Mouse (Mus musculus): ENCODE measurements at regions not wholly inside any gene's neighbourhood (a gene's known extent, or its start where the extent isn't known, plus 50 kb on each side); places are given as distances from the start of the nearest gene placed in this dataset.

GRCm38 (mm10) chr12:25250881-25251280, 153.9 kb upstream of the Id2 start:
- DNase-seq, result no peak

DNA sequence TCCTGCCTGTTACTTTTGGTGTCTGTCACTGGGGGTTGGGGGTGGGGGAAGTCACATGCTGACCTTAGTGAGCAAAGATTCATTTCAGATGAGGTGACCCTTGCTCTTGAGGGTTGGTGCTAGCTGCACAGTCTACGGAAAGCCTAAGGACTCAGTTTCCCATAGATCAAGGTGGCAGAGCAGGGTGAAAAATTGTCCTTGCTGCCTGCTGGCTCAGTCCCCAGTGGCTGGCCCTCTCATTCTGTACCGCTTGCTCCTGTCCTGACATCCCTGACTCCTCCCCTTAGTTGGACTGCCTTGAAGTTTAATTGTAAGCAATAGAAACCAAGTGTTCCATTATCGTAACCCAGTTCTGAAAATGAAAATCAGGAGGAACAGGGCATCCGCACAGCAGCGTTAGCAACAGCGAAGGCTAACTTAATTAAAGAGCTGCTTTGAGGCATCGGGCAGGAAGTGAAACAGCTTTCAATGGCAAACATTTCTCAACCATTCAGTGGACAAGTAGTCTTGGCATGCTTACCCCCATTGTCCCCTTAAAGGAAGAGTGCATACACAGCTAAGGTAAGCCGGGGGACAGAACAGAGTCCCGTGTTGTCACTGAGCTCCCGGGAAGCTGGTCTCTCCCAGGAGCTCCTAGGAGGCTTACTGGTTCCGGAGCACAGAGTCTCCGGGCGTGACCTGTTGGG, 151.9 kb upstream of the Id2 start:
- peak; percentile 10 to 58 for DNase-seq

DNA sequence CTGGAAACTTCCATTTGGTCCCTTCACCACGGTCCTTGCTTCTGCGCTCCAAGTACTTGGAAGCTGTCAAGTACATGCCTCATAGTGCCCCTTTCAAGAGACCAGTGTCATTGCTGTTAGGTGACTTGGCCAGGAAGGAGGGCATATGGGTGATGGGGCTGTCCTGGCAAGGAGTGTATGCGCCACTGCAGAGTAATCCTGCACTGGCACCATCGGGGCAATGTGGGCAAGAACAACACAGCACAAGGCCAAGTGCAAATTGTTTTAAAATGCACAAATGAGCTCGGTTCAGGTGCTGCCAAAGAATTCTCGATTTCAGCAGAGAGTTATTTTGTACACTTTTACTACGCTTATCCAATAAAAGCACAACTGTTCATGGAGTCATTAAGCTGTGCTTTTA, 149.6 kb upstream of the Id2 start:
- no peak for DNase-seq

- DNase-seq, result no peak
These were observed 148.7 kb upstream of the Id2 start for GRCm38 (mm10) chr12:25245661-25246060.

GRCm38 (mm10) chr12:25245251-25245650, 148.3 kb upstream of the Id2 start:
- DNase-seq, result no peak

- no peak for DNase-seq
These were observed 147.7 kb upstream of the Id2 start for GRCm38 (mm10) chr12:25244666-25245065.

DNA sequence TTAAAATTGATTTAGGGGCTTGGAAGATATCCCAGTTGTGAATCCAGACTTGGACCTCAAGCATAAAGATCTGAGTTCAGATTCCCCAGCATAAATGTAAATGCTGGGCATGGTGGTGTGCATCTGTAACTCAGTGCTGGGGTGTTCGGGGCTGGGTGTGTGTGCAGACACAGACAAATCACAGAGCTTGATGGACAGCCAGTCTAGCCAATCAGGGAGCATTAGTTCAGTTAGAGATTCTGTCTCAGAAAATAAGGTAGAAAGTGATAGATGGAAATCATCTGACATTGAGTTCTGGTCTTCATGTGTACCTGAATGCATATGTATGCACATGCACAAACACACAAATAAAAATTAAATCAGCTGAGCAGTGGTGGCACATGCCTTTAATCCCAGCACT, 147.0 kb upstream of the Id2 start:
- no peak for DNase-seq

- DNase-seq, result no peak
These were observed 145.4 kb upstream of the Id2 start for GRCm38 (mm10) chr12:25242369-25242768.

DNA sequence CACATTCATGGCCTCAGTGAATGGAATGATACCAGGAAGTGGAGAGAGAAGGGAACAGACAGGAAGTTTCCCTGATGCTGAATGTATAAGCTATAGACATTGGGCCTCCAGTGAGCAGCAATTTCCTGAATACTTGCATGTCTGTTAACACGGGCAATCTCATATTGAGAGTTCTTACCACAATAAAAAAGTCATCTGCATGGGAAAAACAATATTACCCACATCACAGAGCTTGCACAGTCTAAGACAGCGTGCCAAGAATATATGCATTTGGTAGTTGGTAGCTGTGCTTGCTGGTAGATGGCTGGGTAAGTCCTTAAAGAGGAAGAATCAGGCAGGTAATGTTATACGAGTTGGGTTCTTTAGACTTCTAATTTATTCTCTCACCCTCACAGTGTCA, 144.7 kb upstream of the Id2 start:
- no peak for DNase-seq

- DNase-seq, result no peak
These were observed 143.9 kb upstream of the Id2 start for GRCm38 (mm10) chr12:25240796-25241195.

DNA sequence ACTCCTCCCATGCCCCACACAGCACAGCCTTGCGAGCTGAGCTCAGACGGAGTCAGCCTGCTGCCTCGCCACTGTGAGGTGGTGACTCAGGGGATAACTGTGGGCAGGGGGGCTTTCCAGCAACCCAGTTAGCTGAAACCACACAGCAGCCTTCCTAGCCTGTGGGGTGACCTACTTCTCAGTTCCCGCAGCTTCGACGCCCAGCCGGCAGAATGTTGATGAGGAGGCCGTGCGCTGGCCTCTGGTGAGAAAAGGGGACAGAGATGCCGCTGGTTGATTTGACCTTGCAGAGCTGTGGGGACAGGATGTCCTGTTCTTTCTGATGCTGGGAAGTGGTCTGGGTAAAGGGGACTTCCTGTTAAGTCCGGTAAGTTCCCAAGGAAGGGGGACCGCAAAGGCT, 143.2 kb upstream of the Id2 start:
- DNase-seq, result no peak

DNA sequence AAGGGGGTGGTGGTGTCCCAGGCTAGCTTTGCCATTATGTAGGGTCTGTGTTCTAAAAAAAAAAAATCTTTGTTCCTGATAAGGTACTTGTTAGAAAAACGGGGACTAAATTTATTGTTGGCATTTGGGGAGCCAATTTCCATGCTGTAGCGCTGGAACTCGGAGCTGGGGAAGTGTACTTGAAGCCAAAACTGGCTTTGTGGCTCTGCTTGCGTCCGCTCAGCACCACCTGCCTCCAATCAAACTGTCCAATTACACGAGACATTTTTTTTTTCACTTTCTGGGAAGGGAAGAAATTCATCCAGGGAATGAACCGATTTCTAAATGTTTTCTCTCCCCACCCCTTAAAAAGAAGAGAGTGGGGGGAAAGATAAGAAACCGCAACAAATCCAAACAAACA, 138.1 kb upstream of the Id2 start:
- DNase-seq, result no peak

DNA sequence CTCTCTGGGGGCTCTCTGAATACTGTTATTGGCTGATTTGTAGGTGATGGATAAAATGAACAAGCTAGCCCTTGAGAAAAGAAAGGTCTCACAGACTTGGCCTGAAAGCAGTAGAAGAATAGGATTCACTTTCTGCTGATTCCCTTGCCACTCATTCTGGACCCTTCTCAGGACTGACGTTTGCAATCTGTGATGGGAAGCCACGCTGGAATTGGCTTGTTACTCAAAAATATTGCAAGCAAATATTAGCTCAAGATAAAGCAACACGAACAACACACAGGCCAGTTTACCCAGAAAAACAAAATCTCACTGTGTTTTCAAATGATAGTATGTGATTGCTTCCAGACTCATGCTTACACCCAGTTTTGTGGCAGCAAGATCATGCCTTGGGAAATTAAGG, 137.7 kb upstream of the Id2 start:
- no peak for DNase-seq

- DNase-seq, result no peak
These were observed 136.1 kb upstream of the Id2 start for GRCm38 (mm10) chr12:25233027-25233535.

DNA sequence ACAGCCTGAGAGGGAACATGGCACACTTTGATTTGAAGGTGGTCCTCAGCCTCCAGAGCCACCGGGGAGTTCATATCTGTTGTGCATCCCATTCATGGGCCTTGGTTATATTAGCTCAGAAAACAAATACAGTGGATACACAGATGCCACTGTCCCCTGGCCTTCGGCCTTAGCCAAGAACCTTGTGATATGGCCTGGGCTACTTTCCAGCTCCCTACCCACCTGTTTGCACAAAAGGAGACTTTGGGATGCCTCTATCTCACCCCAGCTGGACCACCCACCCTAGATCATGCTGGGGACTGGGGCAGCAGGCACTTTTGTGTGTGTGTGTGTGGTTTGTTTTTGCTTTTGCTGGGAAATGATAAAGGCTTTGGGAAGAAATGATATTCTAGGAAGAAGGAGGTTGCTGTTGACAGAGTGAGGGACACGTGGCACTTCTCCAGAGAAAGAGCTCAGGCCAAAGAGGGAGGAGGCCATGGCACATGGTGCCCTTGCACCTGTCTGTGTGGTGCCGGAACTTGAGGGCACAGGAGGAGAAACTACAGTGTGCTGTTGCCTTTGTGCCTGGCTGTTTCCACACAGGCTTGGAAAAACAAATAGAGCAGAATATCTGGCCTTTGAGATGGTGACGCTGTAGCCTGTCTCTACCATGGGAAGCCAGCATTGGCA, 135.6 kb upstream of the Id2 start:
- peak in 1 of 2 experiments; percentile 52 for DNase-seq

DNA sequence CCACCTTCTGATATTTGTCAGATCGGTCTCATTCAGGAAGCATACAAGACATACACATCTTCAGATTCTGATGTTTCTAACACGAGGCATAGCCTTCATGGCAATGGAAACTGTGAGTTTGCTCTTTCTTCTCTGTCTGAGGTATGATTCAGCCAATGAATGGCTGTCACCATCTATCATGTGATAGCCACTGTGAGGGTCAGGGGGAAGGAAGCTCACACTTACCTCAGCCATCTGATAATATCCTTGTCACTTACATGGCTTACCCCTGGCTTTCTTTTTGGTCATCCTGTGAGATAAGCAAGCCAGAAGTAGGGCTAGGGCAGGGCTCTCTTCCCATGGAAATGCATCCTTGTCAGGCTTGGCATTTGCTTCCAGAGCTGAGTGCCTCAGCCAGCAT, 131.8 kb upstream of the Id2 start:
- DNase-seq, result no peak

DNA sequence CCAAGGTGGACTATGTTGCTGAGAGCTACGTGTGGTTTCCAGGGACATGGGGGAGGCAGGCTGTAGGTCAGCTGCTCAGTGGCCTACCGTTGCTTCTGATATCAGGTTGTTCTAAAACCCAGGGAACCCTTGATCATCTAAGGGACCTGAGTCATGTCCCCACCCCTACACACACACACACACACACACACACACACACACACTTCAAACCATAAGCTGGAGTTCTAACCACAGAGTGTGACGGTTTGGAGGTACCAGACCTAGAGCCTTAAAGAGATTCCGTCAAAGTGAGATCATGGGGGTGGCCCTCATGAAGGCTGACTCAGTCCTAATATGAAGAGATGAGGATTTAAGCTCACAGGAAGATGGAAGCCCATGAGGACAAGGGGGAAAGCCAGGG, 130.8 kb upstream of the Id2 start:
- DNase-seq, result no peak

DNA sequence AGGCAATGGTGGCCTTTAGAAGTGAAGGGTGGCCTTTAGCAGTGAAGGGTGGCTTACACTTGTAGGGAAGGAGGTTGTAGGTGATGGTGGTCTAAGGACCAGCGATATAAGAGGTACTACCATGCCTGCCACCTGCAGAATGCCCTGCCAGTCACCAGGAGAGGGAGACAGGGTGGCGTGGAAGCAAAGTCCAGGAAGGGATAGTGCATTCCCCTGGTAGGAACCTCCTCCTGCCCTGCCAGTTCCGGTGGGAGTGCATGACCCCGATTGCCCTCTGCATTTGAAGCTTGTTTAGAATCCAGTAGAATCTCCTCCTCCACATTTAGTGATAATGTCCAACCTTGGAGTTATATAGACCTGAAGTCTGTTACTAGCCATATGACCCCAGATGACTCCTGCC, 127.7 kb upstream of the Id2 start:
- no peak for DNase-seq

- DNase-seq, result no peak
These were observed 127.3 kb upstream of the Id2 start for GRCm38 (mm10) chr12:25224201-25224600.

- DNase-seq, result no peak
These were observed 126.6 kb upstream of the Id2 start for GRCm38 (mm10) chr12:25223539-25223938.

DNA sequence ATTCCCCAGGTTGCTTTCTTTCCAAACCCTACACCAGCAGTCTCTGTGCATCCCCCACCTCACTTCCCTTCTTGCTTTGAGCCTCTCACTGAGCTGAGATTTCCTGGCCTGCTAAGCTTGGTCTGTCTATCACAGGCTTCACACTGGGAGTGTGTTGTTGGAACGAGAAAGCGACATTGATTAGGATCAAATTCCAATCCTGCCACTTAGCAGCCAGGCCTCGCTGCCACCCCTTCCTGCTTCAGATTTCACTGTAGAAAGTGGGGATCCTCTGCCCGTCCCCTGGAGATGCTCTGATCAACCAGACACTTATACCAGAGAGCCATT, 123.8 kb upstream of the Id2 start:
- DNase-seq, result no peak

GRCm38 (mm10) chr12:25220096-25220779, 123.3 kb upstream of the Id2 start:
- DNase-seq, result no peak

GRCm38 (mm10) chr12:25219546-25219945, 122.6 kb upstream of the Id2 start:
- peak in 1 of 2 experiments; percentile 35 for DNase-seq

Data from lung, adult 18-20 months (tissue).